Mouse (Mus musculus): ENCODE results near the gene Zfhx3.
A peak's percentile ranks its signal among the peaks of the same experiment; 100 is the strongest.

Zfhx3 gene

DNA sequence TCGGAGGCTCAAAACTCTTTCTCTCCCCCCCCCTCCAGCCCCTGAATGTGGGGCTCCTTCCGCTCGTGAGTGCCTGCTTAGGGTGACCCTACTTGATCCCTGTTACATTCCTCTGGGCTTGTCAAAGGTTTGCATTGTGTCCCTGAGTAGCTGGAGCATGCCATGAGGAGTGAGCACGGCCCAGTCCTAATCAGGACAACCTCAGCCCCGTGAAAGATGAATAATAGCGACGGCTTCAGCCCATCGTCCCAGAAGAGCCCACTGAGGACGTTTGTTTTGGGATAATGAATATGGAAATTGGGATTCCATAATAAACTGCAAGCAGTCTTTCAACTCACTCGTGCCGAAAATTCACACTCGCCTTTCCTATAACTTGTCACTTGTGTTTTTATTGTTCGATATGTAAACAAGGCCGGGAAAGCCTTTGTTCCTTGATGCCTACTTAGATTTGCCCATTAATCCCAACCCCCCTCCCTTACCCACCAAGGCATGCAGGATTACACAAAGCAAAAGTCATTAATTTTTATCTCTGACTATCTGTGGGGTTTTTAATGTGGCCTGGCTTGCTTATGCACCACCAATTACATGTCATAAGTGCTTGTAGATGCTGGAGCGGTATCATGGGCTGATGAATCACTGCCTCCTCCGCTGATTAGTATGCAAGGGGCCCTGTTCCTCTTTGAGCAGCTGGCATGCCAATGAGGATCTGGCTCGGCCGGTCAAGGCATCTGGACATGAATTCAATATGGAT, 512.3 kb downstream of the Zfhx3 start:
- DNase-seq (ENCODE audit: low spot score in 2 of 2) = peak in 1 of 2 experiments; percentile 6

DNA sequence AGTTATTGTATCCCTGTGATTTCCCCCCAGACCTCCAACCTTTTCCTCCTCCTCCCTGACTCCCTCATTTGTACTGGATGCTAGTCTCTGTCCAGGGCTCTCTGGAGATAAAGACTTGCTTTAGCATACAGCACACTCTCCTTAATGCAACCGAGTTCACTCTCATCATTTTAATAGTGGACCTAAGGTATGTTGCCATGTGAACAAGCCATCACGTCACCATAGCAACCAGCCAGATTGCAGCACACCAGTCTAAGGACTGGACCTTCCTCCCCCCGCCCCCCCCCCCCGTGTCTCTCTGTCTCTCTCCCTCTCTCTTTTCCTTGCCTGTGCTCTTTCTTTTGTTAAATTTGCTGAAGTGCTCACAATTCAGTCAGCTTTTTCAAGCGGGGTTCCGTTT, 524.2 kb downstream of the Zfhx3 start:
- no peak for DNase-seq (ENCODE audit: low spot score in 2 of 2)

DNA sequence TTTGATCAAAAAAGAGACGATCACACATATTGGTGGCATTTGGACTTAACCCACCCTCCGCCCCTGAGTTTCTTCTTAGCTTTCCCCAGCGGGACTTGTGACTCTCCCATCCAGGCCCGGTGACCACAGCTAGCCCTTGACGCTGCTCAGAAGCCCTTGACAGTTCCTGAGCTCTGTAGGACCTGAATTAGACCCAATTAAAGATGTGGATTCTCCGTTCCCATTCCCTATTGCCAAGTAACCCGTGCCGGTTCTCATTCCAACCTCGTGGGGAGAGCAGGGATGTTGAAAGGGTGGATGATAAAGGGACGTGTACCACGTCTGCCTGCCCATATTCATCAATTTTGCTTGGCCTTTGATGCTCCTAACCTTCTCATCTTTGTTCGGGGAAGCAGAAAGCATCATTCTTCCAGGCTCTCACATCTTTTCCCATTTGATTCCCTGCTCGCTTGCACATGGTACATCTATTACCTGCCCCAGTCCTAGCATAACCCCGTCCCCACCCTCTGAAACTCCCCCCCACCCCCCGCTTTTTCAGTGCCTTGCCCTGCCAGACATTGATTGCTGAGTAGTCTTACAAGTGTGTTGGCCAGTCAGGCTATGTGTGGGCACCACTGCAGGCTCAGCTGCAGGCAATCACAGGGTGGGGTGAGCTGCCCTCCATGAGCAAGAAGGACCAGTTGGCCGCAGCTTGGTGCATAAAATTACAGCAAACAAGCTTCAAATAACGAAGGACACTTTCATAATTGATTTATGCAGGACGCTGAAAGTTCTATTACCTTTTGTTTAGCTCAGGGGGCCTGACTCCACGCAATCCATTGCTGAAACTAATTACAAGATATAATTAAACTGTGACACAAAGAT, 525.0 kb downstream of the Zfhx3 start:
- no peak for DNase-seq (ENCODE audit: low spot score in 2 of 2)

DNA sequence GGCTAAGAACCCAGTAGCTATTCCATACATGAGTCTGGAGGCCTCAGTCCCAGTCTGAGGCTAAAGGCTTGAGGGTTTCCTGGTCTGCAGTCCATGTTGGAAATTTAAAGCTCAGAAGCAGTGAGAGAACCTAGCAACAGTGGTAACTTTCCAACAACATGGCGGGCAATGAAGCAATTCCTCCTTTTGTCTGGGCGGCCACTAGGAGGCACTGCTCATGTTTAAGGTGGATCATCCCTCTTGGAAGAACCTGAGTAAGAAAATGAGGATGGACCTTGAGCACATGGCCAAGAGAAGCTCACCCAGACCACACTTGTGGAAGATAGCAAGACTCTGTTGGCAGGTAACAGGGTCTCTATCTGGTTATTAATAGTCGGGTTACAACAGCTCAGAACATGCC, 527.8 kb downstream of the Zfhx3 start:
- no peak for DNase-seq (ENCODE audit: low spot score in 2 of 2)

DNA sequence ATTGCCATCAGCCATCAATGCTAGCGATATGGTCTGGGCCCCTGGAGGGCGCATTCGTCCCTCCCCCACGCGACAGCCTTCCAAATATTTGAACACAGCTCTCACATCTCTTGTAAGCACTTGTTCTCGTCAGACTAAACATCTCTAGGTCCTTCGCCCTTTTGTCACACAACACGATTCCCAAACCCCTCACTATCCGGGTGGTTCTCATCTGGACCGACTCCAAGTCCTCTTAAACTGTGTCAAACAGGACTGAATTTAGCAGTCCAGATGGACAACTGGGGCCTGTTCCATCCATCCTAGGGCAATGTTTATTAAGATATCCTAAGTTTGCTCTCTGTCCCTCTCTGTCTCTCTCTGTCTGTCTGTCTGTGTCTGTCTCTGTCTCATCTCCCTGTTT, 532.1 kb downstream of the Zfhx3 start:
- no peak for DNase-seq (ENCODE audit: low spot score in 2 of 2)

DNA sequence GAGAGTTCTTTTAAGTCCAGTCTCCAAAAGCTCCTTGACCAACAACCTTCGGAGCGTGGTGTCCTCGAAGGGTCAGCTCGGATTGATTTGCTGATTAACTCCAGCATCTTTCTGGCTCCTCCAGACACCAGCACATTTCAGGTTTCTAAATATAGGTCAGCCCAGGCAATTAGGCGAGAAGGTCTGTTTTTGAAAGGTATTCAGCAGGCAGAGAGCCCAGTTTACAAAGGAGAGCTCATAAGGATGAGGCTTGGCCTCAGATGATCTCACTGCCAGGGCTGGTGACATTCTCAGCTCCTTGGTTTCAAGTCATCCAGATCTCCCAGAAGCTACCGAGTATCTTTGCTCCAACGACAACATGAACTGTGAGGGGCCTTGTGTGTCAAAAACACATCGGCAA, 535.7 kb downstream of the Zfhx3 start:
- no peak for DNase-seq (ENCODE audit: low spot score in 2 of 2)

DNA sequence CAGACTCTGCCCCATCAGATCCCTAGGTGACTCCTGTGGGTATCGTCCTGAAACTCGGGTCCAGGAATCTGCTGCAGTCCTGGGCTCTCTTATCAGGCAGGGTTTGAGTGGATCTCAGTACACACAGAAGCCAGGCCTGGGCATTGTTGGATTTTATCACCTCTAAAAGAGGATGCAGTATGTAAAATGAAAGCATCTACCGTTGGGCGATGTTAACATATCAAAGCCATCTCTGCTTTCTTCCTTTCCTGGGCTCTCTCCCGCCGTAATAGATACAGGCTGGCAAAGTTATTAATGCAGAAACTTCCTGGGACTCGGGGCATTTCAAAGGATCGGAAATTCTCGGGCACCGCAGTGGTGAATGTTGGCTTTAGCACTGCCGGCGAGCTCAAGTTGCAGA, 537.7 kb downstream of the Zfhx3 start:
- no peak for DNase-seq (ENCODE audit: low spot score in 2 of 2)

DNA sequence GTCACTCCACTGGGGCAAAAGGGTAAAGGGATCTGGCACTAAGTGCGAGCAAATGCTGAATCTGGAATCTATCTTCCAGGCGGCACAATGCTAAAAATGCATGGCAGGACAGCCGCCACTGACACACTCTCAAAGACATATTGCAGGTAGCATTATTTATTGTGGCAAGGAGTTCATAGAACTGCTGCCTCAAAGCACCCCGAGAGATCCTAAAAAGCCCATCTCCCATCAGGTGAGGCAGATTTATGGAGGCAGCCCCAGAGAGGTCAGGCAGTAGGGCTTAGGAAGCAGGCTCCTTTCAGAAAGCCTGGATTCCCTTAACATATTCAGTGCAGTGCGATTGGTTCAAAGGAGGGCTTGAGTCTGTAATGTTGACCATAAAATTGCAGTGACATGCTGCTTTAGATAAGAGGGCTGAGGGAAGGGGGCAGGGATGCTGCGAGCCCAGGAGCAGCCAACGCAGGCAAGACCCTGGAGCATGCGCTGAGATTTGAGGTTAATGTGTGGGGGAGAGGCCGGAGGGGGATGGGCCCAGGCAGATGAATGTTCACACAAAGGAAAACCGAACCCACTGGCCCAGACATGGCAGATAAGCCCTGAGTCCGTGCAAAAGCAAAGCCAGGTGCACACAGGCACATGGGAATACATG, 538.8 kb downstream of the Zfhx3 start:
- DNase-seq (ENCODE audit: low spot score in 2 of 2) = no peak

DNA sequence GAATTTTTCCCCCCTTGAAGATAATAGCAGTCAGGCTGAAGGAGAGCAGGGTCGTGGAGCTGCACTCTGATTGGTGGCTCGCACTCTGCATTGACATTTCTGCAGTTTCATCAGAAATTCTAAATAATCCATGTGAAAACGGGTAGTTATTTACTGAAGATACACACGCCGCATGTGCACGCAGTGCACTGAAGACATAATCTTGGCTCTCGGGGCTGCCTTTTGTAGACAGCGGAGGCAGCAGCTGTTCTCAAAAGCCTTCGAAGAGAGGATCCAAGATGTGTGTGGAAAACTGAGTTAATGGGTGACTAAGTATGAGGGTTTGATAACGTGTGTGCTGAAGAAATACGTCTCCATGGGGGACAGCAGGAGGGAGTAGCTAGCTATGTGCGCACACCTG, 553.7 kb downstream of the Zfhx3 start:
- no peak for DNase-seq (ENCODE audit: low spot score in 2 of 2)

DNA sequence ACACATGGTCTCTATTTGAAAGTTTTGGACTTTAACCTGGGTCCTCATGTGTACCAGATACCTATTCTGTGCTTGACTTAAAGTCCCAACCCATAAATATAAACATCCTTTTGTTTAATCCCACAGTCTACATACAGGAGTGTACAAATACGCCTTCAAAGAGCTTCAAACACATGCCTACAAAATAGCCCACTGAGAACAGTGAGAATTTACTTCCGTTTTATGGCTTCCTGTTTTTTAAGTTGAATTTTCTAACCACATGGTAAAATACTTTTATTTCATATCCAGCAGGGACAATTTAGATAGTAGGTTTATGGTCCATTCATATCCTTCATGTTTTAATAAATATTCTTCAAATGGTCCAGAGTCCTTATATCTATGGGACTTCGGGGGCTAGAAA, 564.3 kb downstream of the Zfhx3 start:
- DNase-seq (ENCODE audit: low spot score in 2 of 2) = no peak

DNA sequence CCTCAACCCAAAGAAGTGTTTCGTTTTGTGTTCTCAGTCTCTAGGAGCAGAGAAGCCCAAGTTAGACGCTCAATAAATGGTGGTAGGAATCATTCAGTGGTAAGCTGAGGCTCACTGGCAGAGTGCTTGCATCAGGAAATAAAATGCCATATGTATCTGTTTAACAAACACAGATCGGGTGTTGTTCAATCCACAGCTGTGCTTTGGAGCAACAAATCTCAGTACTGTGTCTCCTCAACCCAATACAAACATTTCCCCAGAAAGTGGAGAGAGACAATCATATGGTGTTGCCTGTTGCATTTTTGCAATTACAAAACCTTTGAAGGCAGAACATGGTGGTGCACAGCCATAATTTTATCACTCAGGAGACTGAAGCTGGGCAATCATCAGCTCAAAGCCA, 565.3 kb downstream of the Zfhx3 start:
- no peak for DNase-seq (ENCODE audit: low spot score in 2 of 2)

DNA sequence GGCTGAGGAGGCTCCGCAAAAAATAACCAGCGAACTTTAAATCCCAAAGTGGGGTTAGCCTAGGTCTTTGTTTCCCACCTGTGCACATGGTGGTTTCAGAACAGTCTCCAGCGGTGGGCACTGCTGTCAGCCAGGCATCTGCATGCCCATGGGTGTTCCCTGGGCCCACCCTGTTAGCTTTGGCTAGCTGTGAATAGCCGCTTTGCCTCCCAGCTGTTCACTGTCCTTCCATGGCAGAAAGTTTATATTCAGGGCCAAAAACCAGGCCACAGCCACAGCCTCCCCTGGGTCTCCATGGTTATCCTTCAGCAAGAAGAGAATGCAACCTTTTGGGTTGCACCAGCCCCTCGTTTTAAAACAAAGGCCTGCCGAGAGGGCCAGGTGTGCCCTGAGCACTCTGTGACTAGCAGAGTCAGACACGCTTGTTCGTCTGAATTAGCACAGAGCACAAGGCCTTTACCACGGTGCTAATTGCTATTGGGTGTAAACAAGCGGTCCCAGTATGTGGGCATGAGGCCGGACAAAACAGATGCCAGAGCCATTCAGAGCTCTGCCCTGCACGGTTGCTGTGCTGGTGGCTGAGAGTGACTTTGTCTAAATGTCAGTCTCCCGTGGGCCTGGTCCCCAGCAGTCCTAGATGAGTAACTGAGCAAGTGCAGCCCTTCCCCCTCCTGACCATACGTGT, 568.3 kb downstream of the Zfhx3 start:
- no peak for DNase-seq (ENCODE audit: low spot score in 2 of 2)

DNA sequence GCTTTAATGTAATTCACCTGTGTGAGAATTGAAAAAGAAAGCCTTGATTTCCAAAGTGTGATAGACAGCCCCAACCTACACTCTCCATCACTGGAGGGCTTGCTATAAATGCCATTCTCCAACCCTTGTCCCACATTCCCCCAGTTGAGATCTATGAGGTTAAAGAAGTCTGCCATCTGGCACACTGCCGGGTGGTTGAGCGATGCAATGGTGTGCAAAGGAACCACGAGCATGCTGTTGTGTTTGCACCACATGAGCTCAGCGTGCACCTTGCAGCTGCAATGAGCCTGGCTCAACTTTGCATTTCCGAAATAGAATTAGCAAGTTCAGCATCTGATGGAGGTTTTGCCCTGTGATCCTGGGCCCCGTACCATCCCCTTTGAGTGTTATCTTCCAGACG, 575.7 kb downstream of the Zfhx3 start:
- DNase-seq (ENCODE audit: low spot score in 2 of 2) = no peak

DNA sequence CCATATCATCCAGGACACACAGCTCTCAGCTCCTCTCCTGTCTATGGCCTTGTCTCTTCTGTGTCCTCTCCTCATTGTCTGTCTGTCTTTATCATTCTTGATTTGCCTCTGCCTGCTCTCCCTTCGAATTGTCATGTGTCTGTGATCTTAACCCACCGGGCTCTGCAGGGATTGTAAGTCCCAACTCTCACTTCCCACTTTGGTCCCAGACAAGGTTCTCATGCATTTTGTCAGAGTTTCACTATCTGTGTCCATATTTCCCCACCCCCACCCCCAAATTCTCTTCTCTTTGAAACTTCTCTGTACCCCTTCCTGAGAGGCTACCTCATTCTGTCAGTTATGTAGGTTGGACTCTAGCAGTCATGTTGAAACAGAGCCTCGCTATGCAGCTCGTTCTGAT, 579.6 kb downstream of the Zfhx3 start:
- no peak for DNase-seq (ENCODE audit: low spot score in 2 of 2)

DNA sequence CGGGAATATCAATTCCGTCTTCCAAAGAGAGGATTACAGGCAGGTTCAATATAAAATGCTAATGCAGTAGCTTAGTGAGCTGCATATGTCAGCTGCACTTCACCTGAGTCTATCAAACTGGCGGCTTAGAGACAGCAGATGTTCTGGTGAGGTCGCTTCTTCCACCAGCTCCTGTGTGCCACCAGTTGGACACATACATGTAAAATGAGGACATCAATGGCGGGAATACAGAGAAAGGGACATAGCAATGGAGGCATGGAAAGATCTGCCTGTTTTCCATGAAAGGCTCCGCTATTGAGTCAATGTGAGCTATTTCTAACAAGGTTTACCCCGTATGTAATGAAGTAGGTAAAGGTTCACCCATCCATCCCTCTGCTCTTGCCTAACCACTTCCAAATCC, 587.0 kb downstream of the Zfhx3 start:
- DNase-seq (ENCODE audit: low spot score in 2 of 2) = no peak

DNA sequence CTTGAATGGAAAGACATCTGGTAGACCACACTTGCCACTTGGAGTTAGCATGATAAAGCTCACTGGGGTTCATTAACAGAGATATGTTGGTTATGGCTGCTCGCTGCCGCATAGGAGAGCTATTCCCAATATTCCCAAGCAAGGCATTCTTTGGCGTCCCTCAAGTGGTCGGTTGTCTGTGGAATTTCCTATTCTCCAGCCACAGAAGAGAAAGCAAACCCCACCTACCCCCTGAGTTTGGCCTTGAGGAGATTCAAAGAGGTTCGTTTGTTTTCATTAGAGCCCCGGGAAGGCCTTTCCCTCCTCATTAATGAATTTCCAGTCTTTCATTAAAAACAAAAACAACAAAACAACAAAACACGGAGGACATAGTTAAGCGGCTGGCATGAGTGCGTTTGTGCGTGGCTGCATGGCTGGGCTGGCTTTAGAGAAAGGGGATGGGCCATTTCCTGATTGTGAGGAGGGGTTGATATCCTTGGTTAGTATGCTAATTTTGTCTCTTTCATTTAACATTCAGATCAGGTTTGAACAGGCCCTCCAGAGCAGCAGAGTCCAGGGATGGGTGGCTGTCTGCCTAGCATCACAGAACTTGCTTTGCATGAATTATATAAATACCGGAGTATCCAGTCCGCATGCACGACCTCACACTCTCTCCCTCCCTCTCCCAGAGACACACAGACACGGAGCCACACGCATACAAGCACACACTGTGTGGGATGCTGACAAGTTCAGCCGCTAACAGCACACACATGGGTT, 592.9 kb downstream of the Zfhx3 start:
- DNase-seq (ENCODE audit: low spot score in 2 of 2) = no peak

DNA sequence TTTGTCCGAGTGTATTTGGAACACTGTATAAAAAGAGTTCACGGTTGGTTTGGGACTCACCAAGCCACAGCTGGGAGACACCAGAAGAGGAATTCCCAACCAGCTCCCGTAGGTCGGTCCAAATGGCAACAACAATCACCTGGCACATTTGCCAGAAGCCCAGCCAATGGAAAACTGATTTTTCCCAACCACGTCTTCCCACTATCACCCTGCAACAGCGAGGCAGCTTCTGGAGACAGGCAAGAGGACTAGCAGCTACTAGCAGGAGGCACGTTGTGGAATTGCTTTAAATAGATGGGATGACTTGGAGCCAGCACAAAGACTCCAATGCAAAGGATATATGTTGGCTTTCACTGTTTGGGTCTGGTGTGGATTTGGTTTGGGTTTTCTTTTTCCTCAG, 593.7 kb downstream of the Zfhx3 start:
- peak in 1 of 2 experiments; percentile 15 for DNase-seq (ENCODE audit: low spot score in 2 of 2)

DNA sequence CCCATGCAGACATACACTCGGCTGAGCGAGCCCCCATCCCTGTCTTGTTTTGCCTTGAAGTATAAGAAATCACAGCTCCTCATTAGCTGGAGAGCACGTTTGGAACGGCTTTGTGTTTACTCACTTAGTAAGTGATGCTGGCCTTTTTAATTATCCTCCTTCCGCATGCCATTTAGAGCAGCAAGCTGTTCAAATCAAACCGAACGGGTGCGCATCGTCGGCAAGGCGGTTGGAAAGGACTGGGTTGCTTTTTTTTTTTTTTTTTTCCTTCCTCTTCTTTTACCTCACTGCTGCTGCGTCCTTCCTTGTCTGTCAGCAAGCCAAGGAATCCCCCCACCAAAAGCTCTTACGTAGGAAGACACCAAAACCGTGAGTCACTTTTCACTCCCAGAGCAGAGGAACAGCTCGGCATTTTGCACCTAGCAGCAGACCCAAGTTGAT, 594.5 kb downstream of the Zfhx3 start:
- peak in 1 of 2 experiments; percentile 7 for DNase-seq (ENCODE audit: low spot score in 2 of 2)

DNA sequence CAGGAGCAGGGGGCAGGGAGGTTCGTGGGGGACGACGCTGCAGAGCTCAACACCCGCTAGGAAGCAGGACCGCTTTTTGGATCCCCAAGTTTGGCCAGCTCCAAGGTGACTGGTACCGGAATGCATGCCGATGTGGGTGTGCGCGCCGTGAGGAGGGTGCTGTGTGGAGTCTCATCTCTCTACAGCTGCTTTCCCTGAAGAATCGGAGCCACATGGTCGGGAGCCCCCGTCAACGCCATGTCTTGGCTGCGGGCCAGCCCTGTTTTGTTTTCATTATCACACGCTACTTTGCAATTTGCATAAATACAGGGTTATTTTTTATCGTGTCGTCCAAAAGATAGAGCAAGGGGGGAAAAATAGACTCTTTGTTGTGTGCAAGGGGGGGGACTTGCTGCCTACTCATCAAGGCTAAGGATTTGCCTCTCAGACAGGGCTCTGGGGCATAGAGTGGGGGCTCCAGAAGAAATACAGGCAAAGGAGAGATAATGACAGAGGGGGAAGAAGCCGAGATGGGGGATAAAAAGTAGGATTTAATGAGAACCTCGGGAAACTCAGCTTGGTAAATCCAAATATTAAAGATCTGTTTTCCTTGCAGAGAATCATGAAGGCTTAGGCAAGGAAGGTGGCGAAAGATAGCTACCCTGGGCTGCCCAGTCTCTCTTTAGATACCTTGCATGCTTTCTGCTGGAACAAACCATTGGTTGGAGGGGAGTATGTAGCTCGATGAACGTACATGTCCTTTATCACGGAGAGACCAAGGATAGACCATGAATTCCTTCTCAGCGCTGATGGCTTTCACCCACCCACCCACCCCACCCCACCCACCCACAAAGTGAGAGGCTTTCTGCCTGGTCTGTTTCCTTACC, 595.5 kb downstream of the Zfhx3 start:
- DNase-seq (ENCODE audit: low spot score in 2 of 2) = peak in 1 of 2 experiments; percentile 18

DNA sequence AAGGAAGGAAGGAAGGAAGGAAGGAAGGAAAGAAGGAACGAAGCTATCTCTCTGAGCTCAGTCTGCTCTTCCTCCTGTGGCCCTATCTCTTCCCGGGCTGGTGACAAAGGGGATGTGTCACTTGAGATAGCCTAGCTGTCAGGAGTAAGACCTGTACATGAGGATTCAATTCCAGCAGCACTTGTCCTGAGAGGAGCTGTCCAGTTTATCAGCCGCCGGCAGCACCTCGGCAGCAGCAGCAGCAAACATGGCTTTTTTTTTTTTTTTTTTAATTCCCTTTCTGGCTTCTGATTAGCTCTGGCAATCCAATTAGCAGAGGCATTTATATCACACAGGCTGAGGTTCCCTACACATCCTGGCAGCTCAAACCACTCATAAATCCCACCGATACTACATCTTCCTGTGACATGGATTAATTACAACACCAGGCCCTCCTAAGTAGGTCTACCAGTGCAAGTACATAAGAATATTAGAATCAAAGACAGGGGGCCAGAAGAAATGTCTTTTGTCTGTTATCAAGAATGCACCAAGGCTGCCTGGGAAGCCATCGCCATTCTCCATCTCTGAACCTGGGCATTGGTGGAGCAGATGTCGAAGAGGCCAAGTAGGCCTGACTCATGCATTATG, 596.6 kb downstream of the Zfhx3 start:
- DNase-seq (ENCODE audit: low spot score in 2 of 2) = no peak

All from right cerebral cortex, postnatal 36 days (tissue).